Mouse (Mus musculus) thymus, postnatal 10 days (tissue): ENCODE measurements around the gene Rspry1.
A peak's percentile ranks its signal among the peaks of the same experiment; 100 is the strongest.

Experiments
- DNase-seq, 2 experiments: peaks; one replicate each; pipeline ENCODE4 v3.0.0; 2021; ENCODE audit warnings: low spot score in 2 of 2

The Rspry1 gene

DNA sequence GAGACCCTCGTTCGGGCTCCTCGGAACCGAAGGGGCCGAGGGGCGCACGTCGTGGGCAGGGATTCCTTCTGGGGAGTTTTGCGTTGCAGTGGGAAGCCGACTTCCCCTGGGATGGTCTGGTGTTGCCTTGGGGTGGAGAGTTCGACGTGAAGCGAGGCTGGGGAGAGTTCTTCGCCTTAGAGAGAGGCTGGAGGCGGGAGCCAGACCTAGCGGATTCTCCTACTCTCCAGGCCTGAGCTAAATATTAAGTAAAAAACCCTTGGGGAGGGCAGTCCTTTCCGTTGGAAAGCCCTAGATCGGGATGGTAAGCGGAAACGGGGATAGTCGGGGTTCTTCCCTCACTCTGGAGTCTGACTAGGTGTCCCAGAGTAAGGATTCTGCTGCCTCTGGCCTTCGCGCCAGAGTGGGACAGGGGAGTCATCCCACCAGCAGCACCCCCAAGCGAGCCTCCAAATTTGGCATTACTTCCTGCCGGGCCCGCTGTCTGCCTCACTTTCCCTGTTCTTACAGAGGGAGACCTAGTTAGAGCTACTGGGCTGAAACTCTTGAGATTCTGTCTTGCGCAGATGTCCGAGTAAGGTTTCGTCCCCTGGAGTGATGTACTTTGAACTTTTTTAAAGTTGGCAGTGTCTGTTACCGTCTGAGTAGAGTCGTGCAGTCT is 864 bp downstream of the Rspry1 start:
- peak in 1 of 2 experiments; percentile 32 for DNase-seq

DNA sequence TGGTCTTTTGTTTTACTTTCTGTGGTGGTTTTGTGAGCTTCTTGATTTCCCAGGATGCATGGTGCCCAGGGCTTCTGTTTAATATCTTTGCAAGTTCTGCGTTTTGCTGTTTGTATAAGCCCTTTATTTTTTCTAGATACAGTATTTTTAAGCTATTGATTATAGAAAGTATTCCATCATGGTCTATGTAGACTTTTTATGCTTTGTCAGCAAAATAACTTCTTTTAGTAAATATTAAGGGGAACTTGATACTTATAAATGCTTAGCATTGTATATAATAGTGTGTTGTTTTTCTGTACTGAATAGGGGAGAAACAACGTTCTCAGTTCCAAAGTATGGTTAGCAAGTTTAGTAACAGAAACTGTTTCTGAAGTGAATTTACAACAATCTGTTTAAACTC is 2.3 kb downstream of the Rspry1 start:
- no peak for DNase-seq

DNA sequence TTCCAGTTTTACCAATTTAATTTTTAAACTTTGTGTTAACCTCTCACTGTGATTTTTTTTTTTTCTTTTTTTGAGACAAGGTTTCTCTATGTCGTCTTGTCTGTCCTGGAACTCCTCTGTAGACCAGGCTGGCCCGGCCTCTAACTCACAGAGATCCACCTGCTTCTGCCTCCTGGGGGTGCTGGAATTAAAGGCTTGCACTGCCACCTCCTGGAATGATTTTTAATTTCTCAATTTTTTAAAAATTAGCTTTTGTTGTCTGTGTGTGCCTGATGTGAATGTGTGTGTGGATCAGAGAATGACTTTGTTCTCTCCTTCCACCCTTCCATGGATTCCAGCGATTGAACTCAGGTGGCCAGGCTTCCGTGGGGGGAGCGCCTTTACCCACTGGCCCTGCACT is 5.3 kb downstream of the Rspry1 start:
- DNase-seq, result no peak

- DNase-seq, result no peak
Measured at GRCm38 (mm10) chr8:94624885-94625284, 23.1 kb downstream of the Rspry1 start.

DNA sequence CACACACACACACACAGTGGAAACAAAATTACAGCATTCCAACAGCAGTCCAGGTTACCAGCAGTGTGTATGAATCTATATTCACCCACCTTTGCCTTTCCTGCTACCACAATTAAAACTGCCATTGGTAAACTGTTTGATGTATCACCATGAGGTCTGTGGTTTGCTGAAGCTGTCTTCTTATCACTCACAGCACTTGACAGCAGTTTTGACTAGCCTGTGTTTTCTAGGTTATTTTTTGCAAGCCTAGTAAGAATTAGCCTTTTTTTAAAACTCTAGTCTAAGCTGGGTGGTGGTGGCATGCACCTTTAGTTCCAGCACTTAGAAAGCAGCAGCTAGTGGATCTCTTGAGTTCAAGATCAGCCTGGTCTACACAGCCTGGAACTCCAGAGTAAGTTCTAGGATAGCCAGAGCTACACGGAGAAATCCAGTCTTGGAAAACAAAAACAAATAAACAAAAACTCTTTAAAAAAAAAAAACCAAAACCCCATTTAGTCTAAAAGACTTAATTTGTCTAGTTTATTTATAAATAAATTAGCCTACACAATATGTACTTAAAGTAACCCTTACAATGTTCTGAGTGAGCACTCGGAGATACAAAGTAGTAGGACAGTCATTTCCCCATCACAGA is 31.9 kb downstream of the Rspry1 start:
- DNase-seq, result no peak

- peak; percentile 43 to 44 for DNase-seq
Measured at GRCm38 (mm10) chr8:94634211-94634610, 32.5 kb downstream of the Rspry1 start.

DNA sequence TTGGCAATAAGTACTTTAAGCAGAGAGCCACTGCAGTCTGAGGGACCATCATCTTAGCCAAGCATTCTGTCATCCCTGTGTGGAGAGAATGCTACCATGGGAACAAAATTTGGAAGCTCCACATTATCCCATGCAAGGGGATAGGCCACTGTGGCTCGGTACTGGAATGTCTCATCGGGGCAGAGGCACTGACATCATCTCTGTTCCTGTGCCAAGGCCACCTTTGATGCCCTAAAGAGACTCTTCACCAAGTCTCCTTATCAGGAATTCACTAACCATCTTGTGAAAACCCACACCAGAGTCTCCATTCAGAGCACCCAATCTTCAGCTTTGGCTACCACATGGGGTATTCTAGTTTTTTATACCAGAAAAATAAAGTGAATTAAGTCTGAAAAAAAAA is 39.4 kb downstream of the Rspry1 start:
- no peak for DNase-seq

DNA sequence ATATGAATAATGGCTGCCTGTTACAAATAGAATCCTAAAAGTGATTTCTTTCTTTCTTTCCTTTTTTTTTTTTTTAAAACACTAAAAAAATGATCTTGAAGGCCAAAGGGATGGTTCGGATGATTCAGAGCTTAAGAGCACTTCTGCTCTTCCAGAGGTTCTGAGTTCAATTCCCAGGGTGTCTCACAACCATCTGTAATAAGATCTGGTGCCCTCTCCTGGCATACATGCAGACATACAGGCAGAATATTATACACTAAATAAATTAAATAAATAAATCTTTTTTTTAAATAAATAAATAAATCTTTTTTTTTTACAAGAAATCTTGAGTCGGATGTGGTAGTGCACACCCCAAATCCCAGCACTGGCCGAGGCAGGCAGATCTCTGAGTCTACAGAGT is 40.2 kb downstream of the Rspry1 start:
- DNase-seq, result no peak

DNA sequence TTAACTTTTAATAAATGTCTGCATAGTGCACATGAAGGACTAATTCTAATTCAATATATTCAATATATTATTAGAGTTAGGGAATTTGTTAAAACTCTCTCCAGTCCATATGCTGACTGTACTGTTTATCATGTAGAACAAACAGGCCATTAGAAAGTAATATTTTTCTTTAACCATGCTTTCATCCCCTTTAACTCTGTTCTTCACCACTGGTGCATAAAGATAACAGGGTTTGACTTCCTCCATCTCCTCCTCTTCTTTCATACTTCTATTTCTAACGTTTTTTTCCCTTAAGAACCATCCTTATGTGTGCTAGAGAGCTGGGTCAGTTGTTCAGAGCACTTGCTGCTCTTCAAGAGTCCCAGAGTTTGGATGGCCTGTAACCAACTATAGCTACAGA is 43.5 kb downstream of the Rspry1 start:
- no peak for DNase-seq

- no peak for DNase-seq
Measured at GRCm38 (mm10) chr8:94646165-94646564, 44.4 kb downstream of the Rspry1 start.

DNA sequence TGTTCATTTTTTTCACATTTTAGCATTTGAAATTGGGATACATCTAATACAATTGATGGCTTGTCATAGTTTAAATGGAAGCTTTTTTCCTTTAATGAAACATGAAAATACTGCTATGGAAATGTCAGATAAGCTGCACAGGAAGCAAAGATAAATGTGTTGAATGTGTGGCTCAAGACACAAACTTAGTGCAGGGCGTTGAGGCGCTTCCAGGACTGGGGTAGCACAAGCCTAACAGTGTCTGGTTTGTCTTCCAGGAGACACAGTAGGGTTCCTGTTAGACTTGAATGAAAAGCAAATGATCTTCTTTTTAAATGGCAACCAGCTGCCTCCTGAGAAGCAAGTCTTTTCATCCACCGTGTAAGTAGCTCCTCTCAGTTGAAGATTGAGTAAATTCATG is 47.8 kb downstream of the Rspry1 start:
- DNase-seq, result no peak

DNA sequence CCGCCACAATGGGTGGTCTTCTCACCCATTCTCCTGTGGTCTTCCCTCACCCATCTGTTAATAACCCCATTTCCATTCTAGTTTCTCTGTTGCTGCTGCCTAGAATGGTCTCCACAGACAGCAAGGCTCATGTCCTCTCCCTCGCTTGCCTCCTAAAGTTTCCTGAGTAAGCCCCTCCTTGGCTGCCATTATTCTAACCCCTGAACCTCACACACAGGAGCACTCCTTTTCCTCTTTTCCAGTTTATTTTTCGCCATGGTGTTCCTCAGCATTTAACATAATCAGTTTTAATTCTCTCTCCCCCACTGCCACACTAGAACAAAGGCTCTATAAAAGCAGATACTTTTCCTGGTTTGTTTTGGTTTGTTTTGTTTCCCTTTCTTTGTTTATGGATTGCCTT is 51.2 kb downstream of the Rspry1 start:
- DNase-seq, result no peak

DNA sequence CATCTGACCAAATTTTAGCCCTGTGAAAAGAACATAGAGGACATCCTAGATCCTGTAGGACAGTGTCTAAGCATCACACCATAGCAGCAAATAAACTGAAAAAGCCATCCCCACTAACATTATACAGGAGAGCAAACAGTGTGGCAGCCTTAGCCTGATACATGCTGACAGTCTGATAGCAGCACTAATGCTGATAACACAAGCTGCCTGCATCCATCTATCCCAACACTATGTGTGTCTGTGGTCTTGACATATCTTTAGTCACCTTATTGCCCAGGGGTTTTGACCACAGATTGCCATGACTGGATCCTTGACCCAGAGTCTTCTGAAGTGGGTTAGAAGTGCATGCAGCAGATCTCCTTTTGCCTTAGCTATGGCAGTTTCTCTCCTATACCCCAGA is 53.3 kb downstream of the Rspry1 start:
- DNase-seq, result no peak

GRCm38 (mm10) chr8:94658031-94658430 is 56.3 kb downstream of the Rspry1 start:
- DNase-seq, result no peak

DNA sequence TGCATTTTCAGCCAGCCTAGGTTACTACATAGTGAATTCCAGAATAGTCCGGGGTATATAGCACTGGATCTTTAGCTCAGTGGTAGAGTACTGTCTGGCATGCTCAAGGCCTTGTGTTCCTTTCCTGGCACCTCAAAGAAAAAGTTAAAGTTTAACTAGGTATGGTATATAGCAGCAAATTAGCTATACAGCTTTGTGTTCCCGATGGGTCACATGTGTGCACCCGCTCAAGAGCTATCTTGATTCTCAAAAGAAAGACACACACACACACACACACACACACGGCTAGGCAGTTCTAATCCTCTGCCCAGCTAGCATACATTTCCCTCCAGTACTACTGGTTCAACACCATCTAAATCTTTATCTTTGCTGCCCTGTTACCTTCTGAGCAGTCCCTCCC is 58.7 kb downstream of the Rspry1 start:
- DNase-seq, result no peak

DNA sequence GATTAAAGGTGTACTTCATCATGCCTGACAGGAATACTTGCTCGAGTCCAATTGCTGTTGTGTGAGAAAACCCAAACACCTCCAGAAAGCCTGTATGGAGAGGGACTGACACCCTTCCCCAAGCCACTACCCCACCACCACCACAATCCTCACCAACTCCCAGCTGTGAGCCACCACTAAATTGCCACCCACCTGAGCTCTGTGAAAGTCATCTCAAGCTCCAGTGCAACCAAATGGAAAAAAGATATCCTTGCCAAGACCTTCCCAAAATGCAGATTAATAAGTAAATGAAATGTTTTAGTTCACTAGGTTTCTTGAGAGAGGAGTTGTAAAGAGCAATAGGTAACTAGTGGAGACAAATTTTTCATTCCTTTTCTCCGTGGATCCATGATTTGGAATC is 63.0 kb downstream of the Rspry1 start:
- DNase-seq, result no peak

DNA sequence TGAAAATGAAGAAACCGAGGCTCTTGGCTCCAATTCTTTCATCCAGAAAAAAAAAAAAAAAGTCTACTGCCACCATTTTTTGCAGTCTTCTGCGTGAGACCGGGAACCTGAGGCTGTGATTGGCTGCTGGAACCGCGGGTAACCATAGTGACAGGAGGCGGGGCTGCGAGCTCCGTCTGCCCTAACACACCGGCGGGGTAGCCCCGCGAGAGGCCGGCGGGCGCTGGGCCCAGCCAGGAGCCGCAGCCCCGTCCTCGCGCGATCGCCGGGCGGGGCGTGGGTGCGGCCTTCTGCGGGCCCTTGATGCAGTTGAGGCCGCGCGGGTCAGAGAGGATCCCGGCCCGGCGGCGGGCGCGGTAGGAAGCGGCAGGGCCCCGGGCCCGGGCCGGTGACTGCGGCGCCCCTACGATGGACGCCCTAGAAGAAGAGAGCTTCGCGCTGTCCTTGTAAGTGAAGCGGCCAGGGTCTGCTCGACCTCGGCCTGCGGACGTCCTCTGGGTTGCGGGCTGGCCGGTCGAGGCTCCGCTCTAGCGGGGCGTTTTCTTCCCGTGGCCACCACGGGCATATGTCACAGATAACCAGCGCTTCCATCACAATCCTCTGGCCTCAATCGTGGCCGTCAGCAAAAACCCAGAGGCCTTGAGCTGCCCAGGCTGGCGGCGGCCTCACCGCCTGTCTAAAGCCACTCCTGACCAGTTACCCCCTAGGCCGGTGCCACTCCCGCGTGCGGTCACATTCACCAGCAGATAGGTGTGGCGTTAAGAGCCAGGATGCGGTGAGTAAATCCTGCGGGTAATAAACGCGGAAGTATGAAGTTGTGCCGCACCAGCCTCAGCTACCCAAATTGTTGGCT is 64.9 kb downstream of the Rspry1 start, which contains the start of gene Arl2bp:
Arl2bp (plus strand) TSS at position 145 of the 853 bp plus-strand sequence.
- peak; percentile 88 to 91 for DNase-seq

DNA sequence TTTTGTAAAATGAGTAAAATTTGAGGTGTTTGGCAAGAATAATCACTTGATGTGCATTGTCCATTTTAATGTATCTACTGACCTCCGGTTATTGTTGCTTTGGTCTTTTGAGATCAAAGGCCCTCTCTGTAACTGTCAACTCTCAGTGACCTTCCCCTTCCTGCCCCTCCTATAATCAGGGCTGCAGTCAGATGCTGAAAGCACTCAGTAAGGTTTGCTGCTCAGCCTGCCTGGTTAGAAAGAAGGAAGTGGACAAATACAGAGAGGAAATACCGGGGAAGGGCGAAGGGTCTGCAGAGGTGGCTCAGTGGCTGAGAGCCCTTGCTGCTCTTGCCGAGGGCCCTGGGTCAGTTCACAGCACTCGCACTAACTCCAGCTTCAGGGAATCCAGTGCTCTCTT is 72.6 kb downstream of the Rspry1 start:
- DNase-seq, result no peak

GRCm38 (mm10) chr8:94675923-94676322 is 74.2 kb downstream of the Rspry1 start:
- DNase-seq, result no peak

- DNase-seq, result no peak
Measured at GRCm38 (mm10) chr8:94678582-94678981, 76.8 kb downstream of the Rspry1 start.

DNA sequence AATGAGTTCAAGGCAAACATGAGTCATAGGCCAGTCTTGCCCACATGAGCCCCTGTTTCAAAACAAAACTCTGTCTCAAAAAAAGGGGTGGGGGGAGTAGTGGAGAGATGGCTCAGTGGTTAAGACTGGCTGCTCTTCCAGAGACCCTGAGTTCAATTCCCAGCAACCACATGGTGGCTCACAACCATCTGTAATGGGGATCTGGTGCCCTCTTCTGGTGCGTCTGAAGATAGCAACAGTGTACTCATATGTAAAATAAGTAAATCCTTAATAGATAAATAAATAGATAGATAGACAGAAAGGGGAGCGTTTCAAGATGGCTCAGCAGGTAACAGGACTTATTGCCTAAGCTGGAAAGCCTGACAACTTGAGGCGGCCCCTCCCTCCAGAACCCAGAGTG is 78.7 kb downstream of the Rspry1 start:
- no peak for DNase-seq

GRCm38 (mm10) chr8:94682732-94683524 is 81.2 kb downstream of the Rspry1 start:
- no peak for DNase-seq
